Mouse (Mus musculus) Patski (cell line): ENCODE measurements around the gene Hspbp1. TPM values are rescaled to one million over a fixed set of nuclear protein-coding genes. Genes with fewer than 3 reads are reported as not detected.

ENCODE experiments used
- ATAC-seq: fragments of 100-300 bp; one replicate; pipeline ENCODE4 v1.8.0; 2021
- CTCF ChIA-PET: fragments of 350-600 bp; sonication (Branson Sonifier 250); formaldehyde crosslinking; loops from one replicate; lab custom pipeline; 2022; ENCODE audit warnings: inconsistent platforms; lab: Charles Lee
- POLR2A ChIA-PET: fragments of 350-600 bp; sonication (Branson Sonifier 250); formaldehyde crosslinking; loops from one replicate; lab custom pipeline; 2022; ENCODE audit warnings: antibody characterized with exemption, inconsistent platforms; lab: Charles Lee
- DNase-seq: peaks from one replicate; pipeline ENCODE4 v3.0.0-alpha.2; 2011; ENCODE audit warnings: low read depth, low spot score
- H3K27me3 ChIP-seq: fragments of 371-371 bp; one replicate; pipeline ENCODE4 v1.5.1; 2021
- CTCF ChIP-seq: fragments of 100-300 bp; IDR thresholded peaks from one replicate; pipeline ENCODE4 v1.5.1; 2021
- in situ Hi-C: fragments of 300-500 bp; cut with MboI; formaldehyde crosslinking; loops from 3 replicates; pipeline ENCODE4 v1.11.1; 2018; ENCODE audit warnings: low pct_unique_long_range_greater_than_20kb, mixed read lengths
- polyA plus RNA-seq: library from polyadenylated mRNA; unstranded; gene quantifications from one replicate; pipeline ENCODE4 v1.2.3, GENCODE M21; 2021

Hspbp1 gene
- polyA plus RNA-seq, 1 experiment from 2014 or later: 80.2 TPM

DNA sequence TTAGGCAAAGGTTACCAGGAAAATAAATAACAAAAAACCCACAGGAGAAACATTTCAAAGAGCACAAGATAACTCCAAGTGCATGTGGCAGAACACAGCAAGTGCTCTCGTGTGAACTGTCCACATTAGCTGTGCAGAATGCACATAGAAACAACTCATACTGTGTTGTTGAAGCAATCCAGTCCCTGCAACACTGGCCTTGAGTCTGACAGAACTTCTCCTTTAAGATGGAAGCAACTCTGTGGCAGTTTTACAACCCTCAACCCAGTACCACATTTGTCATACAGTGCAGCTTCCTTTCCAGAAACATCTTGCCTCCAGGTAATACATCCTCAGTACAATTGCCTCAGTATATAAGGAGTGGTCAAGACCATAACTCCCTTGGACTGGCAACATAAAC lies 28.1 kb downstream of the Hspbp1 start:
- in situ Hi-C loops: no loop called here
- ATAC-seq (no peak), DNase-seq (no peak)
- CTCF ChIA-PET: no interaction called here
- POLR2A ChIA-PET: interaction anchor here (0.8 kb wide), 1 partner anchor 9 kb away, joined by 4 read pairs; no protein-coding TSS in a partner anchor
- no peak for TF ChIP-seq CTCF
- H3K27me3 ChIP-seq: no peaks in the 10 kb centered on the region

DNA sequence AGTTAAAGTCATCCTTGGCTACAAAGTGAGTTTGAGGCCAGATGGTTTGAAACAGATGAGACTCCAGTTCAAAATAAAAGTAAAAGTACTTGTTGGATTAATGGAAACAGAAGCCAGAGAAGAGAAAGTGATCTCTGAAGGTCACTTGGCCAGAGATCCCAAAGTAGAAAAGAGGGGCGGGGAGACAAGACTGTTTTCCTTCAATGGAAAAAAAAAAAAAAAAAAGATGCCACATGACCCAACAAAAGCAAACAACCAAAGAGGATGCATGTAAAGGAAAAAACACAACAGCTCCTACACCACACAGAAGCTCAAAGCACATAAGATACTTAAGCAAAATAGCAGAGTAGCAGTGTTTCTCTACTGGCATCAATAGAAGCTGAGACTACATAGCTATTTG lies 29.0 kb downstream of the Hspbp1 start:
- no peak for TF ChIP-seq CTCF
- POLR2A ChIA-PET: no interaction called here
- no peaks in the 10 kb centered on the region for H3K27me3 ChIP-seq
- ATAC-seq (no peak), DNase-seq (no peak)
- in situ Hi-C loops: no loop called here
- CTCF ChIA-PET: no interaction called here

DNA sequence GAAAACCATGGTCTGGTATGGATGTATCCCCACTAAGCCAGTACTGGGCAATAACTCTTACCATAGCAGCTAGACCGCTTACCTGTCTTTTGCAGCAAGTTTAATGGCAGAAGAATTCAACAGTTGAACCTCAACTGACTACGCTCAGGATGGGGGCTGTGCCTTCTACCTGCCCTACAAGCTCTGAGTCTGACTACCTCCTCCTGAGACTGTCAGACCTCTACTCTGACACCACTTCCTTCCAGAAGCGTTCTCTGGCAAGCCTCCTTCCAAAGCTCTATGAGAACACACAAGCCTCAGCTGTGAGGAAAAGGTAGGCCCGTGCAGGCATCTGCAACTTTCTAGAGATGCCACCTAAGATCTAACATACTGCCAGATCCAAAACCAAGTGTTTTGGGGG lies 29.5 kb downstream of the Hspbp1 start:
- in situ Hi-C loops: no loop called here
- ATAC-seq (no peak), DNase-seq (no peak)
- no peak for TF ChIP-seq CTCF
- CTCF ChIA-PET: no interaction called here
- no peaks in the 10 kb centered on the region for H3K27me3 ChIP-seq
- POLR2A ChIA-PET: no interaction called here

DNA sequence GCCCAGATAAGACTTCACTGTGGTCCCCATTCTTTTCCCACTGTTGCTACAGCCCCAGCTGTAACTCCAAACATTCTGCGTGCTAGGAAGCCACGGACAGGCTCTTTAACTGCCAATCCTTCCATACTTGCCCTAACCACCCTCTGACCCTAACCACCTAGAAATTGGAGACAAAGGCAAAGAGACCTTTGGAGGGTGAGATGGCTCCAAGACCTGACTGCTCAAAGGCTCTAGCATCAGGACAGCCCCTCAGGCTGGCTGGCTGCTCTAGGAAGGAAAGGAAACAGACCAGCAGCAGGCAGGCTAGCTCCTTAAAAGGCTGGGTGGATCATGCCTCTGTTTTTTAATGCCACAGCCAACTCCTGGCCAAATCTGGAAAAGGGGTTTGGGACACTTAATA lies 30.6 kb downstream of the Hspbp1 start:
- in situ Hi-C loops: no loop called here
- ATAC-seq: no peak
- TF ChIP-seq CTCF: no peak
- no peaks in the 10 kb centered on the region for H3K27me3 ChIP-seq
- ChIA-PET POLR2A (no interaction called here), CTCF (no interaction called here)
- DNase-seq: no peak

DNA sequence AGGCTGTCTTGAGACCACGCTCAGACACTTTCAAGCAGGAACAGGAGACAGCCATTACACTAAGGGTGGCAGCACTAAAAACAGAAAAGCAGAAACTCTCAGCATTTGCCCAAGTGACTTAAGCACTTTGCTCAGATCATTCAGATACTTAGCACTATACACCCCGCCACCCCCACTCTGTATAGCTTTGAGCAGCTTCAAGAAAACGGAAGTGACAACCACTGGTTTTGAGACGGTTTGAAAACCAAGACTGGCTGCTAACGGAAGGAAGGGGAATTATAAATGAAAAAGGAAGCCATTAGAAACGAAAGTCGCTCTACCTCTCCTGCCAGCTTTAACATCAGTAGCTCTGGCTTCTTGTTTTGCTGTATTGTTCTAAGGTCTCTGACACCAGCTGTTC lies 31.1 kb downstream of the Hspbp1 start:
- ATAC-seq (no peak), DNase-seq (no peak)
- no peak for TF ChIP-seq CTCF
- ChIA-PET CTCF (no interaction called here), POLR2A (no interaction called here)
- H3K27me3 ChIP-seq: no peaks in the 10 kb centered on the region
- in situ Hi-C loops: no loop called here

DNA sequence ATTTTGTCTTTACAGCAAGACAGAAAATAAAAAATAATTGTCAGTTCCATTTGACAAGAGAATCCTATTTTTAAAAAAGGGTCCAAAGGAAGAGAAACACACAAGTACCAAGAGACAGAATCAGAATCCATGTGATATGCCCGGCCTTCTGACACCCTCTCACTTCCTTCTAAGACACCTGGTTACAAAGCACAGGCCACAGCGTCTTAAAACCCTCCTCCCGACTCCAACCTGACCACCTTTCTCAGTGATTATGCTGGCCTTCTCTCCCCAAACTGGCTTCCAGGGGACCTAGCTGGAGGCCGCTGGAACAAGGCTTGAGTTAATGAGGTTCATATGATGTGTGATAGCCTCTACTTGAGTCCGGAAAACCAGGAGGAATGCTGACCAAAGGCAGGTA lies 31.5 kb downstream of the Hspbp1 start:
- no peak for ATAC-seq
- in situ Hi-C loops: no loop called here
- CTCF ChIA-PET: no interaction called here
- no peak for DNase-seq
- no peaks in the 10 kb centered on the region for H3K27me3 ChIP-seq
- POLR2A ChIA-PET: no interaction called here
- no peak for TF ChIP-seq CTCF

DNA sequence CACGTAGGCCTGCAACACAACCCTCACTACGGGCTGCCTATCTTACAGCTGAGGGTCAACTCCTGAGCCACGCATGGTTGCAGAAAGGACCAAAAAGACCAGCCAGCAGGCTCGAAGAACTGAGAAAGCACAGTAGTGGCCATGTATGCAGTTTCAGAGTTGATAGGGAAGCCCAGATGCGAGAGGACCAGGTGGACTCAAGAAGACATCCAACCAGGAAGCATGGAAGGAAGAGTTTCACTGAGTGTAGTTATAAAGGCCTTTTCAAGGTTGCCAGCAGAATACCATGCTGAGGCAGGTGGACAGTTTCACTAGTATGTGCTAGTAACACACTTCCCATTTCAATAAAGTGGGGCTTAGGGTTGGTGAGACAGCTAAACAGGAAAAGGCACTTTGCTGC lies 32.1 kb downstream of the Hspbp1 start:
- ATAC-seq: no peak
- no peaks in the 10 kb centered on the region for H3K27me3 ChIP-seq
- CTCF ChIA-PET: interaction anchor here (1.2 kb wide), 1 partner anchor 11 kb away, joined by 3 read pairs; no protein-coding TSS in a partner anchor
- no peak for DNase-seq
- no peak for TF ChIP-seq CTCF
- POLR2A ChIA-PET: no interaction called here
- in situ Hi-C loops: no loop called here

DNA sequence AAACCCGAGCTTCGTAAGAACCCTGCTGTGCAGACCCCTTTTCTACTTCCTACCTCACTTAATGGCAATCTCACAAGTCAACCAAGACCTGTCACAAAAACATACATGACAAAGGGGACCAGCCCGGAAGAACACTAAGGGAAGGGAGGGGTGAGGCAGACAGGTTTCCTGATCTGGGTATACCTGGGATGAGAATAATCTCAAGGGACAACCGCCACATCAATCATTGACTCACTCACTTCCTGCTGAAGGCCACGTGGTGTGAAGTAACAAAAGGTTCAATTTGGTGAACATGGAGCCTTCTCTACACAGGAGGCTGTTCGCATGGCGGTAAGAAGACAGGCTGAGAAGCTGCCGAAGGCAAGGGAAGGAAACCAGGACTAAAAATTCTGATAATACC lies 33.3 kb downstream of the Hspbp1 start:
- ATAC-seq (no peak), DNase-seq (no peak)
- no peak for TF ChIP-seq CTCF
- ChIA-PET CTCF (no interaction called here), POLR2A (no interaction called here)
- no peaks in the 10 kb centered on the region for H3K27me3 ChIP-seq
- in situ Hi-C loops: no loop called here

DNA sequence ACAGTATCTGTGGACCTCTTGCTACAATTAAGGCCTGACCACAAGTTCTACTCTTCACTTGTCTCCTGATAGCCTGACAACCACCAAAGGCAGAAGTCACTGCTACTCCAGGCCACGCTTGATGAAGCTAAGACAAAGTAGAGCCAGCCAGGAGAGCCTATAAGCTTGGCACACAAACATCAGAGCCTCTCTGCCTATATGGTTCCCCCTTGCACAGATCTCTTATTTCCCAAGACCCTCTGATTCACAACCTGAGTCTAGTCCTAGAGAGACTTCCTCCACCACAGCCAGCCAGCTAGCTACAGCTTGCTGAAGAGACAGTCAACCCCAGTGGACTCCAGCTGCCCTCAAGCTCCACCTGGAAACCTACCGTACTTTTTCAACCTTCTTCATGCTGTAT lies 36.9 kb downstream of the Hspbp1 start:
- POLR2A ChIA-PET: interaction anchor here (1.1 kb wide), 1 partner anchor 9 kb away, joined by 4 read pairs; no protein-coding TSS in a partner anchor
- CTCF ChIA-PET: interaction anchor here (1.1 to 1.2 kb wide), 2 partner anchors 12 to 24 kb away, joined by 3 read pairs; no protein-coding TSS in a partner anchor
- no peaks in the 10 kb centered on the region for H3K27me3 ChIP-seq
- in situ Hi-C loops: no loop called here
- DNase-seq (no peak), ATAC-seq (no peak)
- no peak for TF ChIP-seq CTCF

DNA sequence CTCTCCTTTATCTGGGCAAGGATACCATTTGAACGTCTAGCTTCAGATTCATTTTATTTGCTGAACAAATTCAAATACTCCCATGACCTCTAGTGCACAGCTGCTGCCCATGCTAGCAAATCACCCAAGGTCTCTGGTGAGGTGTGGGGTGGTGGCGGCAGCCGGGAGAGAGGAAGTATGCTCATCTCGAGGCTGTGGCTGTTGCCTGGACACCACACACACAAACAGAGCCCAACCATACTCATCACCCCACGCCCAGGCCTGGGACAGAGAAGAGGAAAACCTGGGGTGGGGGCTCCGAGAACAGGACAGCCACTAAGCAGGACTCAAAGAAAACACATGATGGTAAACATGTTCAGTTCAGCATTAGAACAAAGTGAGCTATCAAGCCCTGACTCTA lies 37.6 kb downstream of the Hspbp1 start:
- no peaks in the 10 kb centered on the region for H3K27me3 ChIP-seq
- in situ Hi-C loops: no loop called here
- ATAC-seq: no peak
- no peak for TF ChIP-seq CTCF
- ChIA-PET POLR2A (interaction anchor here (0.6 kb wide), 2 partner anchors 53 to 58 kb away, joined by 3 to 4 read pairs; no protein-coding TSS in a partner anchor), CTCF (interaction anchor here (1.1 to 1.2 kb wide), 2 partner anchors 13 to 24 kb away, joined by 3 read pairs; no protein-coding TSS in a partner anchor)
- DNase-seq: no peak

DNA sequence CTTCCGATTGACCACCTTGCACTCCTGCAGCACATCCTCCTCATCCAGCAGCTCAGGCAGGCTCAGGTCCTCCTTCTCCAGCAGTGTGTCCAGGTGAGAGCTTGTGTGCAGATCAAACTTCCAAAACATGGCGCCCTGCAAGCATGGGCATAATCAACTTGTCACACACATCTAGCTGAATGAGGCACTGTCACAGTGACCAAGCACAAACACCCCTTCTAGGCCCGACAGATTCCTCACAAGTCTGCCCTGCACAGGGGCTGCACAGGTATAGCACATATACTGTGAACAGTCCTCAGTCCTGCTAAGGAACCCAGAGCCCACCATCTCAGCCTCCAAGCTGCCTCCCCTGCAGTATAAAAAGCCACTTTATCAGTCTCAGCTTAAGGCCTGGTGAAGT lies 38.1 kb downstream of the Hspbp1 start:
- POLR2A ChIA-PET: no interaction called here
- ATAC-seq (no peak), DNase-seq (no peak)
- in situ Hi-C loops: no loop called here
- TF ChIP-seq CTCF: no peak
- CTCF ChIA-PET: no interaction called here
- no peaks in the 10 kb centered on the region for H3K27me3 ChIP-seq

DNA sequence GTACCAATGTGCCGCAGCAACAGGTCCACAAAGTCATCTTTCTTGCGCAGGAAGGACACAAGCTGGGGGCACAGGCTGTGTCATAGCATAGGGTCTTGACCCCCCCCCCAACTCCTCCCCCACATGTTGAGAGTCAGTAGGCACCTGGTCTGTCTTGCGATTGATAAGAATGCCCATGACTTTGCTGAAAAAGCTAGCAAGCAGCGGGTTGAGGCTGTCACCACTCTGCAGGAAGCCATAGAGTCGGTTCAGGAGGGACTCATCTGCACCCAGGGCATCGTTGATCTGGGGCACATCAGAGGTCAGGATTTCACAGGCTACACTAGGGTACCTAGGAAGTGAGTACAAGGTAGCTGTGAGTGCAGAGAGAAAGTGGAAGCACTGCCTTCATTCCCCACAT lies 41.6 kb downstream of the Hspbp1 start:
- H3K27me3 ChIP-seq: no peaks in the 10 kb centered on the region
- POLR2A ChIA-PET: no interaction called here
- TF ChIP-seq CTCF: no peak
- ATAC-seq: no peak
- CTCF ChIA-PET: interaction anchor here (1.5 kb wide), 2 partner anchors 16 to 130 kb away, joined by 3 read pairs; no protein-coding TSS in a partner anchor
- in situ Hi-C loops: no loop called here
- DNase-seq: no peak
